Mouse (Mus musculus): ENCODE measurements around the gene Slc35a3. TPM values are rescaled to one million over a fixed set of nuclear protein-coding genes. Genes with fewer than 3 reads are reported as not detected.
A peak's percentile ranks its signal among the peaks of the same experiment; 100 is the strongest.

Slc35a3 gene
- polyA plus RNA-seq, 1 experiment: 4.5 TPM

DNA sequence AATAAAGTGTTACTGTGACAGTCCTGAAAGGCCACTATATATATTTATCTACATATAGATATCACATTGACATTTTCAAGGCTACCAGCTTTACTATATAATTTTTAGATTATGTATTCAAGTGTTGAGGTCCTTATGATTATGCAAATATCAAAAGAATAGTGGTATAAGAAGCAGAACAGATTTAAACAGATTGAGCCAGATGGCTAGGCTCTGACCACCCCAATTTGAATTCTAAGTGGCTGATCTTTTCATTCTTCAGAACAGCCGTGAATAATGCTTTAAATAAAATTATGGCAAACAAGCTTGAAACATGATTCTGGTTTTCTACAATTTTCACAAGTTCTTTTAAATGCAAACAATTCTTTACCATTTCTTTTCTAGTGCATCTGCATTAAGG lies 81.2 kb downstream of the Slc35a3 start:
- Histone ChIP-seq H3K36me3 (replicated peaks; ENCODE audit: low read length) (peaks cover 87% of the 10 kb centered on the region), H3K4me3 (replicated peaks) (no peak overlapping the region), H3K4me1 (peaks cover 33% of the 10 kb centered on the region), H3K27me3 (replicated peaks) (no peaks in the 10 kb centered on the region), H3K9me3 (no peaks in the 10 kb centered on the region)
- TF ChIP-seq GATA1 (IDR thresholded peaks at IDR 0.05; ENCODE audit: borderline replicate concordance, low read length) (no peak), FLI1 (IDR thresholded peaks at IDR 0.05; ENCODE audit: low read length) (no peak)

DNA sequence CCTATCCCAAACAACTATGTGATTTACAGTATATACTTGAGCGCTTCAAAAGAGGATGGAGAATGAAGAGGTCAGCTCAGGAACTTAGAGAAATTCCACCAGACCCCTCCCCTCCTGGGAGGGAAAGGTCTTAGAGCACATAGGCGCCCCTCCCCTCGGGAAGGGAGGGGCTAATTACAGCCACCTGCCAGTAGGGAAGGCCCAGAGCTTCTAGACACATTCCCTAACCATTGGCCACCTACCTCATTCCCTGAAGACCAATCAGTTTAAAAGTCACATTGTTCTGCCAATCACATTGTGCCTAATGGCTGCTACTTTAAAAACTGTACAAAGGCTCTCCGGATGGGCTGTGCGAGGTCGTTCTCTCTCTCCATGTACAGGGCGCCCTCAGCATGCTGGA lies 90.0 kb downstream of the Slc35a3 start:
- no peak for TF ChIP-seq GATA1 (IDR thresholded peaks at IDR 0.05; ENCODE audit: borderline replicate concordance, low read length)
- no peak for TF ChIP-seq FLI1 (IDR thresholded peaks at IDR 0.05; ENCODE audit: low read length)
- H3K36me3 ChIP-seq (replicated peaks; ENCODE audit: low read length): peaks cover 60% of the 10 kb centered on the region
- no peak overlapping the region for H3K4me3 ChIP-seq (replicated peaks)
- peaks cover 27% of the 10 kb centered on the region for H3K4me1 ChIP-seq
- no peaks in the 10 kb centered on the region for H3K9me3 ChIP-seq
- H3K27me3 ChIP-seq (replicated peaks): no peaks in the 10 kb centered on the region

DNA sequence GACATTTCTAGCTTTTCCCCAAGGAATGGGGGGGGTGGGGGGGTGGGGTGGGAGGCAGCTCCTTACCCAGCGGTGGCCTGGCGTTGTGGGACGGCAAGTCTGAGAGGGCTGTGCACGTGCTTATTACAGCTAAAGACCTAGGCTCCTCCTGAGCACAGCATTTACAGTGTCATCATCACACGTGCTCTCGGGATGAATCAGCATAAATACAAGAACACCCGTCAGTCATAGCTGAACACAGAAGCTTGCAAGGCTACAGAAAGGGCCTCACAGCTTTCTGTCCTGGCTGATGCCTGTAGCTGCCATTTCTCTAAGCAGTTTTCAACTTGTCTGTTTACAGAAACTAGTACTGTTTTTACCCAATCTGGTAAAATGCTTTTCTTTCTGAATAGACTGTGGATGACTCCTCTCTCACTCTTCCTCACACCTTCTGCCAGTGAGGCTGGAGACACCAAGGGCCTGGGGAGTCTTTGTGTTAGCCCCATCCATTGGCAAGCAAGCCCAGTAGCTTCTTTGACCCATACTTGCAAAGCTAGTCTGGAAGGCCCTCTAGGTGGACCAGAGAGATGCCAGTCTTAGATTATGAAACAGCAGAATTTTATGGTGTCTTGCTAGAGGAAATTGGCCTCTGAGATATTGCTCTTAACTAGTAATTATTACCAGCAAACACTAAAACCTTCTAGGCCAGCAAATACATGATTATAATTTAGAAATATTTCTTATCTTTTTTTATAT lies 91.8 kb downstream of the Slc35a3 start:
- Histone ChIP-seq H3K4me3 (replicated peaks) (peak overlapping the region; percentile 47), H3K36me3 (replicated peaks; ENCODE audit: low read length) (peaks cover 51% of the 10 kb centered on the region), H3K27me3 (replicated peaks) (no peaks in the 10 kb centered on the region), H3K9me3 (no peaks in the 10 kb centered on the region), H3K4me1 (peaks cover 32% of the 10 kb centered on the region)
- no peak for TF ChIP-seq GATA1 (IDR thresholded peaks at IDR 0.05; ENCODE audit: borderline replicate concordance, low read length)
- TF ChIP-seq FLI1 (IDR thresholded peaks at IDR 0.05; ENCODE audit: low read length): no peak

Other genes starting within 250 kb of the Slc35a3 start
- 39.0 and 44.2 TPM in 2 replicates for gene Rtca, start 204.6 kb downstream of the Slc35a3 start, polyA plus RNA-seq (2012; ENCODE audit: insufficient read depth, low replicate concordance)
- 0.78 TPM in 1 of 2 replicates, not detected in the other for gene Dbt, start 199.8 kb downstream of the Slc35a3 start, polyA plus RNA-seq (2012; ENCODE audit: insufficient read depth, low replicate concordance)
- 0.19 TPM in 1 of 2 replicates, not detected in the other for gene Lrrc39, start 149.9 kb downstream of the Slc35a3 start, polyA plus RNA-seq (2012; ENCODE audit: insufficient read depth, low replicate concordance)
- gene Sass6, start 117.8 kb downstream of the Slc35a3 start, polyA plus RNA-seq (2012; ENCODE audit: insufficient read depth, low replicate concordance): 1.4 and 2.0 TPM in 2 replicates
- gene Trmt13, start 98.2 kb downstream of the Slc35a3 start, polyA plus RNA-seq (2012; ENCODE audit: insufficient read depth, low replicate concordance): 0.64 and 6.4 TPM in 2 replicates
- 7.1 TPM in 1 of 2 replicates, not detected in the other for gene Mfsd14a, start 50.2 kb downstream of the Slc35a3 start, polyA plus RNA-seq (2012; ENCODE audit: insufficient read depth, low replicate concordance)
- gene Gm43191, start 31.6 kb downstream of the Slc35a3 start, polyA plus RNA-seq (2012; ENCODE audit: insufficient read depth, low replicate concordance): not detected in 2 replicates
- gene Agl, start 95.3 kb upstream of the Slc35a3 start, polyA plus RNA-seq (2012; ENCODE audit: insufficient read depth, low replicate concordance): 0.34 and 1.0 TPM in 2 replicates
- gene Frrs1, start 146.6 kb upstream of the Slc35a3 start, polyA plus RNA-seq (2012; ENCODE audit: insufficient read depth, low replicate concordance): 13.7 TPM in 1 of 2 replicates, not detected in the other